Mouse (Mus musculus) layer of hippocampus, adult 18-20 months (tissue): ENCODE measurements around the gene Tmem259. TPM values are rescaled to one million over a fixed set of nuclear protein-coding genes. Genes with fewer than 3 reads are reported as not detected.

ENCODE experiments used
- DNase-seq, 2 experiments: peaks; one replicate each; pipeline ENCODE4 v3.0.0; 2022; ENCODE audit warnings: low spot score in 2 of 2
- long read RNA-seq: library from polyadenylated mRNA; stranded (forward); transcript quantifications from one replicate; pipeline ENCODE4 v2.0.0, GENCODE M21; 2021
- total RNA-seq, 2 experiments: library from RNA; stranded (reverse); gene quantifications; 2 replicates each; pipeline ENCODE4 v1.2.3; 2021

Gene Tmem259
- 100 to 1,000 TPM; 118 to 123 TPM for total RNA-seq
- long read RNA-seq, transcript Tmem259-202 (10 exons, 1,767 nt): minor isoform, 8 of 53 reads
- long read RNA-seq, transcript Tmem259-201 (11 exons, 2,225 nt): major isoform, 34 of 53 reads
- long read RNA-seq, partial matches to known transcripts: 2 of 53 reads
- long read RNA-seq, other reads (novel, unspliced or antisense): 9 of 53 reads

DNA sequence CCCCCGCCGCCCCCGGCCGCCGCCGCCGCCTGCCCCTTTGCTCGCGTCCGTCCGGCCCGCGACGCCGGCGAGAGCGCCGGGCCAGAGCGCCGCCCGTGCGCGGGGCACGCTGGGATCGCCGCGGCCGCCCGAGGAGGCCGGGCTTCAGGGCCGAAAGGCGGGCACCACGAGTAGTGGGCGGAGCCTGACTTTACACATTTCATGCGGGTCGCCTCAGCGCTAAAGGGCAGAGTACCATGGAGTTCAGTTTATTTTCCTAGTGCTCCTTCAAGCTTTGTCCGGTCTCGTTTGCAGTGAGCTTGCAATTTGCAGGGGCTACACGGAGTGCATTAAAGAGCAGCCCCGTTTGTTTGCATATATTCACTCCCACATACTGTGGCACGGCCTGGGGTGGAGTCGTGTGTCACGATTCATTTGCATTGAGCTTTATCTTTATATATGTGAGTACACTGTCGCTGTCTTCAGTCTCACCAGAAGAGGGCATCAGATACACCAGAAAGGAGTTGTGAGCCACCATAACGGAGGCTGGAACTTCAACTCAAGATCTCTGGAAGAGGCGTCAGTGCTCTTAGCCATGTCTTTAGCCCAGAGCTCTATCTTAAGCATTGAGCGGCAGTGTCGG is at the start of gene Tmem259:
Gene Tmem259 (minus strand): TSS at position 136 of the 622 bp plus-strand sequence.
- DNase-seq: peak; percentile 78 to 88

DNA sequence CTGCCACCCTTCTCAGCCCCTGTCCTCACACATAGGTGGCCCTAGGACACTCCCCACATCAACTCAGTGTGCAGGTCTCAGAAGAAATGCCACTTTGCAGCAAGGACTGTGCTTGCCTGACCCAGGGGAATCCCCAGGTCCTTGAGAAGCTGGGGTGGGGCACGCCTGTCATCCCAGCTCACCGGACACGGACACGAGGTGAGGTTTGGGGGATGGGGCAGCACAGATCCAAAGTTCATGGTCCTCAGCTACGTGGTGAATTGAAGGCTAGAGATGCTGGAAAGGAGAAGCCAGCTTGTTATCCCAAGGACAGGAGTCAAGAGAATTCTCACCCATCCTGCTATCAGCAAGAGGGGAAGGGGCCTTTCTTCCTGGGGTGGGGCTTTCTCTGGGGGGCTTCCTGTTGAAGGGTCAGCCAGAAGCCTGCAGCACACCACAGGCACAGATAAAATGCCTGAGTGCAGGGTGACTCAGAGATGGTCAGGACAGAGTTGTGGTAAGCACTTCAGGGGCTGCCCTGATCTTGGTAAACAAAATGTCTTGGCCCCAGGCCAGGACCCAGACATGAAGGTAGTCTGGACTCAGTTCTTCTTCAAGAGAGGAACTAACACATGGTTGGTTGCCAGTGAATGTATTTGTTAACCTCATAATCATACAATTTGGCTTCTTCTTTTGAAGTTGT is 48.8 kb upstream of the Tmem259 start:
- DNase-seq: no peak

DNA sequence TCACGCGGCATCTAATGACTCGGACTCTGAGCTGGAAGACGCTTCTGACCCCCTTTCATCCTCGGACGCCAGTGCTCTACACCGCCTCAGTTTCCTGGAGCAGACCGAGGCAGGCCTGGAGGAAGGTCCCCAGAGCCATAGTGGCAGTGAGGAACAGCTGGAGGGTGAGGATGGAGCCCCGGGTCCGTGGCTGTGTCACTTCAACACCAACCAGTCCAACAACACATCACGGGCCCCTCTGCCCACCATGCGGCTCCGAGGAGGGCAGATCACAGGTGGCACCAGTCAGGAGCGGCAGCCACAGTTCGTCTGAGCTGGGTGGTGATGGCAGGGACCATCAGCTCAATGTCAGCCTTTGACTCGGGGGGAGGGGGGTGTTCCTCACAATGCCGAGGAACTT is 46.6 kb upstream of the Tmem259 start:
- DNase-seq: no peak

DNA sequence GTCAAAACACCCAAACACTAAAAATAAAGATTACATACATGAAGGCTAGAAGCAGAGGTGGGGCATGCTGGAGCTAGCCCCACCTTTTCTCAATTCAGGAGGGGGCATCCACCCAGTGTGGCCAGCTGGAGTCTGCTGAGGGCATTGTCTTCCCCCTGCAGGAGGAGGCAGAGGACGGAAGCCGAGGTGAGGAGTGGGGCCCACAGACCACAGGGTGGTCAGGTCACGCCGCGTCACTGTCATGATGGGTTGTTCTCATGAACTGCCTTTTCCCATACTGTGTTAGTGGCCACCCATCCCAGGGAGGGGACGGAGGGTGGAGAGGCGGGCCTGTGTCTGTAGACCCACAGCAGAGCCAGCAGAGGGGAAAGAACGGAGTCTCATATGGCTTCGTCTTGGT is 46.1 kb upstream of the Tmem259 start:
- no peak for DNase-seq

DNA sequence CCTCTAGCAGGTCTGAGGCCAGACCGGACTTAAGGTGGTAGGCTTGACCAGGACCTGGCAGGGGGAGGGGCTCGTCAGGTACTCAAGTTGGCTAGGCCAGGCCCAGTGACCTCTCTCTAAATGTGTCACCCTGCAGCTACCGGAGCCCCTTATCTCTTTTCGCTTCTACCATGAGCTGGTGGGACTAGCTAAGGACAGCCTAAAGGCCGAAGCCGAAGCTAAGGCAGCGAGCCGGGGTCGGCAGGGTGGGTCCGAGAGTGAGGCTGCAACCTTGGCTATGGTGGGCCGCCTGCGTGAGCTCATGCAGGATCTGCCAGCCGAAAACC is 44.4 kb upstream of the Tmem259 start:
- no peak for DNase-seq

DNA sequence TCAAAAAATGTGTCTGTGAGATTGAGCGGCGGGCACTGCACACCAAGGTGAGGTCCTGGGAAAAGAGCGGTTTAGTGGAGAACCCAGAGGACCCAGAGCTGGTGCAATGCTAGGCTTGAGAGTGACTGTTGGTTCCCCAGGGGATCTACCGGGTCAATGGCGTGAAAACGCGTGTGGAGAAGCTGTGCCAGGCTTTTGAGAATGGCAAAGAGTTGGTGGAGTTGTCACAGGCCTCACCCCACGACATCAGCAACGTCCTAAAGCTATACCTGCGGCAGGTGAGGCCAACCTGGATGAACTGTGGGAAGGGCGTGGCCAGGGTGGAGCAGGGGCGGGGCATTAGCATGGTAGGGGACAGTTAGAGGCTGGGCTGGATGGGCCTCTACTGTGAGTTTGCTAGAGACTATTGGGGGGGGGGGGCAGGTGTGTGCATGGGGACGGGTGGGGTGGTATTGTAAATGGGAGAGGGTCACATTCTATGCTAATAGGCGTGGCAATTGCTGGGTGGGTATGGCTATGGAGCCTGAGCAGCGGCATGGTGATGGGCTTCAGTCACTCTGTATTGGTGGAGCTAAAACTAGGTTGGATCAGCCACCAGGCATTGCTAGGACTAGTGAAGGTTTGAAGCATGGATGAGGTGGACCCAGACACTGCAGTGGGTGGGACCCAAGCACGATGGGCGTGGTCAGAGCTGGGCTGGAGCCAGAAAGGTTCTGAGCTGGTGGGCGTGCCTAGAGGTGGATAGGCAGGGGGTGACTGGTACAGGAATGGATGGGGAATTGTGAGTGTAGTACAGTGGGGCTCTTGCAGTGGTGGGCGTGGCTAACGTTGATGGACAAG is 43.8 kb upstream of the Tmem259 start:
- DNase-seq: no peak

DNA sequence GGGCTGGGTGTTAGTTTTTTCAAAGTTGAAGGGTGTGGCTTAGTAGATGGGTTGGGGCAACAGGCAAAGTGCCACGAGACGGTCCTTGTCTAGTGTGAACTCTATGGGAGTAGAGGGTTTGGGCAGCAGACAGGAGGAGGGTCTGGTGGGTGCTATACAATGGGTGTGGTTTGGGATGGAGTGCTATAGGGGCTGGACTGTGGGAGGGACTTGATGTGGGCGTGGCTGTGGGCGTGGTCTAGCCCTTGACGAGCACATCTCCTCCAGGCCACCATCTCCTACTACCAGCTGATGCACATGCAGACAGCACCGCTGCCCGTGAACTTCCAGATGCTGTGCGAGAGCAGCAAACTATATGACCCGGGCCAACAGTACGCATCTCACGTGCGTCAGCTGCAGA is 41.8 kb upstream of the Tmem259 start:
- no peak for DNase-seq

DNA sequence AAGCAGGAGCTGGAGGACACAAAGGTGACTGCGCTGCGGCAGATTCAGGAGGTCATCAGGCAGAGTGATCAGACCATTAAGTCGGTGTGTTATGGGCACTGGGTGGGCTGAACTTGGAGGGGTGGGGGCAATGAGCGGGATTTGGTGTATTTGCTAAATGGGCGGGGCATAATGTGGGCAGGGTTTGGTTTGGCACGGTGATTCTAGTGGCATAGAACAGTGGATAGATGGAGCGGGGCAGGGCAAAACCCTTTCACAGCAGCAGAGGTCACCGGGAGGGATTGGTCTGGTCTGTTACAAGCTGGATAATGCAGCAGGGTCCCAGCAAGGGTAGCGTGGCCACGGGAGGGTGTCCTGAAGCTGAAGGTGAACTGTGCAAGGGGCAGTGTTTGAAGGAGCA is 41.3 kb upstream of the Tmem259 start:
- DNase-seq: no peak

DNA sequence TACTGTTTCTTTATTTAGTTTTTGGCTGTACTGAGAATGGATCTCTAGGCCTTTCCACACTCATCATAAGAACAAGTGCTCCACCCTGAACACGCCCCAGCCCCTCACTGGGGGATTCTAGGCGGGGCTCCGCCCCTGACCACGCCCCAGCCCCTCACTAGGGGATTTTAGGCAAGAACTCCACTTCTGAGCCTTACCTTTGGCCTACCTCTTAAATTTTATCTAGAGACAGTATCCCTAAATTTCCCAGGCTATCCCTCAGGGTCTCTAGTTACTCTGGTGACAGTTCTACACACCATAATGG is 40.9 kb upstream of the Tmem259 start:
- DNase-seq: no peak

DNA sequence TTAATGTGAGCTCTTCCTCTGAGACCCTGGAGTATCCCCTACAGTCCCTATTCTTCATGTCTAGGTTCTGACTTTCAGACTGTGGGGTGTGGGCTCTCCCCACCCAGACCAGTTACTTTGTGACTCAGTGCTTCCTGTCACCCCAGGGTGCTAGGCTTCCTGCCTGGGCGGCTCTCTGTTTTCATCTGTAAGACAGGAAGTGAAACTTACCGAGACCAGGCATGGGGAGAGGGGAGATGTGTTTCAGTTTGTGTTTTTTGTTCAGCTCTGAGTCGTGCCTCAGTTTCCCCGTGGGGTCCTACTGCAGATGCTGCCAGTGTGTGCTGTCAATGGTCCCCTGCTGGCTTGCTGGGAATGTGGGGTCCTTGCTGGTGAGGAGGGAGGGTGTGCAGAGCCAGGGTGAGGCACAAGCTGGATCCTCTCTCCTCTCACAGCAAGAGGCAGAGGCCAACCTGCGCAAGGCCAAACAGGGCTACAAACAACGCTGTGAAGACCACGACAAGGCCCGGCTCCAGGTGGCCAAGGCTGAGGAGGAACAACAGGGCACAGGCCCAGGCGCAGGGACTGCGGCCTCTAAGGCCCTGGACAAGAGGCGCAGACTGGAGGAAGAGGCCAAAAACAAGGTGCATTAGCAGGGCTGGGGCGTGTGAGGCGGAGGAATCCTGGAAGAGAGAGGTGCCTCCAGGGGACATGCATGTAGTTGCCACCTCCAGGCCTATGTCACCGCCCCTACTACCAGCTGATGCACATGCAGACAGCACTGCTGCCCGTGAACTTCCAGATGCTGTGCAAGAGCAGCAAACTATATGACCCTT is 40.3 kb upstream of the Tmem259 start:
- no peak for DNase-seq

DNA sequence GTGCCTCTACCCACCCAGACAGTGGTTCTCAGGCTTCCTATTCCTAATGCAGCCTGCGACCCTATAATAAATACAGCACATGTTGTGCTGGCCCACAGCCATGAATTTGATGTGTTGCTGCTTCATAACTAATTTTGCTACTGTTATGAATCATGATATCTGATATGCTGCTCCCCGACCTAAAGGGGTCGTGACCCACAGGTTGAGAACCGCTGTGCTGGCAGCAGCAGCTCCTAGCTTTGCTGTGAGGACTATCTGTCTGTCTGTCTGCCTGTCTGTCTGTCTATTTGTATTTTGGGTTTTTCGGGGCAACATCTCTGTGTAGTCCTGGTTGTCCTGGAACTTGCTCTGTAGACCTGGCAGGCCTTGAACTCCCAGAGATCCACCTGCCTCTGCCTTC is 39.6 kb upstream of the Tmem259 start:
- no peak for DNase-seq

DNA sequence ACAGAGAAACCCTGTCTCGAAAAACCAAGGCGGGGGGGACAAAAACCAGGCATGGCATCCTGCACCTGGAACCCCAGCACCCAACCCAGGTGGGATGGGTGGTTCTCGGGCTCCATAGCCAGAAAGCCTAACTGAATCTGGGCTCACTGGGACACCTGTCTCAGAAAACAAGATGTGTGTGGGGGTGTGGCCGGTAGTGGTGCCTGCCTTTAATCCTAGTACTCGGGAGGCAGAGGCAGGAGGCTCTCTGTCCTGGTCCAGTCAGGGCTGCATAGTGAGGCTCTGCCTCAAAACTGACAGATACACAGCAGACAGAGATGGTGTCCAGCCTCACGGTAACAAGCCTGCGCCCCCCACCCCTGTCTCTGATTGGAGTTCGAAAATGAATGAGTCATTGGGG is 38.7 kb upstream of the Tmem259 start:
- no peak for DNase-seq

DNA sequence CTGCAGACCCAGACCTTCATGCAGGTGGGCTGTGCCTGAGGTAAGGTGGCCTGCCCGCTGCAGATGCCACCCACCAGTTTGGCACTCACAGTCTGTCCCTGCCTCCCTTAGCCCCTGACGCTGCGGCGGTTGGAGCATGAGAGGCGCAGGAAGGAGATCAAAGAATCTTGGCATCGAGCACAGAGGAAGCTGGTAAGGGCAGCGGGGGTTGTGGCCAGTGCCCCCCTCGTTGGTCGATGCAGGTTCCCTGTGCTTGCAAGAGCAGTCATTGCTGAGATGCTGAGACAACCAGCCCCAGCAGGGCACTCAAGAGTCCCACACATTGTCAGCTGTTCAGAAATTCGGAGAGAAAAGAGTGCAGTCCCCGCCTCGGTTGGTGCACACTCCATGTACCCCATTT is 38.0 kb upstream of the Tmem259 start:
- DNase-seq: no peak

DNA sequence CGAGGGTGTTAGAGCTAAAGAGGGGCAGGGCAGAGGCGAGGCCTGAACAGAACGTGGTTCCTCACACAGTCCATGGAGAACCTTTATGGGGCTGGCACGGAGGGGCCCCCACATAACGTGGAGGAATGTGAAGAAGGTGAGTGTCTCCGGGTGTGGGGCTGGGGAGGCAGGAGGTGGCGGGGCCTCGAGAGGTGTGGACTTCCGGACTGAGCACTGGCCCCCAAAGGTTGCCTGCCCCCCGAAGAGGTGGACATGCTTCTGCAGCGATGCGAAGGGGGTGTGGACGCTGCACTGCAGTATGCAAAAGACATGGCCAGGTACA is 37.2 kb upstream of the Tmem259 start:
- DNase-seq: no peak

DNA sequence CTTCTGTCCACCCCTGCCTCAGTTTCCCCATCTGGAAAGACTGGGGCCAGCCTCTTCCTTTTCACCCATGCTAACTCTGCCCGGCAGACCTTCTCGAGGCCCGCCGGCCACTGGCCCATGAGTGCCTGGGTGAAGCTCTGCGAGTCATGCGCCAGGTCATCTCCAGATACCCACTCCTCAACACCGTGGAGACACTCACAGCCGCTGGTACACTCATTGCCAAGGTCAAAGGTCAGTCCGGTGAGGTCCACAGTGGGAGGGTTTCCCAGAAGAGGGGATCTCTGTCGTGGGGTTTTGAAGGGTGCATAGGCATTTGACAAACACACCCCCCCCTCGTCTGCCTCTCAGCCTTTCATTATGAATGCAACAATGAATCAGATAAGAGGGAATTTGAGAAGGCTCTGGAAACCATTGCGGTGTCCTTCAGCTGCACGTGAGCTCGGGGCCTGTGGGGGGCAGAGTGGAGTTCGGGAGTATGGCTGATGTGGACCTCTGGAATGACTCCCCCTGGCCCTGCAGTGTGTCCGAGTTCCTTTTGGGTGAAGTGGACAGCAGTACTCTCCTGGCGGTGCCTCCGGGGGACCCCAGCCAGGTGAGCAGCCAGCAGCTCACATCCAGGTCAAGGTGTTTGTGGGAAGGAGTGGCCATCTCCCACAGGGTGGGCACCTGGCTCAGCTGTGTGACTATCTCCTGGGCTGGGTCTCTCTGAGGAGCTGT is 36.6 kb upstream of the Tmem259 start:
- no peak for DNase-seq

DNA sequence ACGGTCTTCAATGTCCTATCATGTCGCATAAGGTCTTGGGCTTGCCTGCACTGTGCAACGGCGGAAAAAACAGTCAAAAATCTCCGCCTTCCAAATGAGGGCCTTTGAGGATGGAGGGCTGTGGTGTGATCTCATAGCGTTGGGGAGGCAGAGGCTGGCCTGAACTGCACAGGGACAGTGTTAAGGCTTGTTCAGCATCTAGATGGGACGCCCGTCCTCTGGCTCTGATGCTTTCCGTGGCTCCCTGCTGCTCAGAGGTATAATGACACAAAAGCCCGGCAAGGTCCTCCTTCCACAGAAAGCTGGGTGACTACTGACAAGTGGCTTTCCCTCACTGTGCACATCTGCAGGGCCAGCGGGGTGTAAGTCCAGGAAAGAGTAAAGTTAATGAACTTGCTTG is 36.1 kb upstream of the Tmem259 start:
- DNase-seq: no peak

DNA sequence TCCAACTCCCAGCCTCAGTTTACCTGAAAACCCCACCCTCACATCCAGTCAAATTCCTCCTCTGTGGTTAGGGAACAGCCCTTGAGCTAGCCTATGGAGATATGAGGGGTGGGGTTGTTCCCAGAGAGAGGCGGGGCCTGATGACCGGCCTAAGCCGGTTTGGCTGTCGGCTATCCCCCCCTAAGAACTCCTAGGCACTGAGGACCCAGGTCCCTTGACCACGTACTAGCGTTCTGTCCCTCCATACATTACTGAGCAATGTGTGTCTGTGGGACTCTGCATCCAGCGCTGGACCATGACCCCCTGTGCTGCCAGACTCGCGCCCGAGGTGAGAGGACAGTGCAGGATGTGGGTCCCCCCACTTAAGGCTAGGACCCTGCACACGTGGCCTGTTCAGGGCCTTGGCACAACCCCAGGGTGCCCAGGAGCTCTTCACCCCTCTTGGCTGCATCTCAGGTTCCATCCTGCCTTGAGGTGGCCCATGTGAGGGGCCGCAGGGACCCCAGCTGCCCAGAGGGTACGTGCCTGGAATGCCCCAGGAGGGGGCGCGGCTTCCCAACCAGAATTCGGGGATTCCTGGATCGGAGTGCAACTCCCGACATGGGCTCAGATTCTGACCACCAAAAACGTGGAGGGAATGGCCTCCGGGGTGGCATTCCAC is 35.5 kb upstream of the Tmem259 start:
- no peak for DNase-seq

DNA sequence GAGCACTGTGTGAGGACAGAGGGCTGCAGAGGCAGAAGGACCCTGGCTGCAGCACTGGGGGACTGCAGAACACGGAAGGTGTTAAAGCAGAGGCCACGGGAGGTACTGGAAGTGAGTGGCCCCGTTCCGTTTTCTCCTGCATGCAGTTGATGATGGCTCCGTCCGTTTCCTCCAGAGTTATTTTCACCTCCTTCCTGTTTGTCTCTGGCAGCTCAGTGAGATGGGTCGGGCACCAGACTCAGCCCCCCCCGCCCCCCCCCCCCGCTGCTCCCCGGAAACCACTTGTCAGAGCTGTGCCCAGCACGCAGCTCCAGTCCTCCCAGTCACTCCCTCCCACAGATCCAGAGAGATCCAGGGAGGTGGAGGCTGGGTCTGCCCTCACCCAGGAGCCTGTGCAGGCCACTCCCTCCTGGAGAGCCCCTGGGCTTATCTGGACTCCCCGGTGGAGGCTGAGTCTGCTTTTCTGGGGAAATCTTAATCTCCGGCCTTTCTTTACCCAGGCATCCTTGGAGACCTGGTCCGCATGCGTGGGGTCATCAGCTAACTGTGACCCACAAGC is 34.7 kb upstream of the Tmem259 start:
- no peak for DNase-seq

DNA sequence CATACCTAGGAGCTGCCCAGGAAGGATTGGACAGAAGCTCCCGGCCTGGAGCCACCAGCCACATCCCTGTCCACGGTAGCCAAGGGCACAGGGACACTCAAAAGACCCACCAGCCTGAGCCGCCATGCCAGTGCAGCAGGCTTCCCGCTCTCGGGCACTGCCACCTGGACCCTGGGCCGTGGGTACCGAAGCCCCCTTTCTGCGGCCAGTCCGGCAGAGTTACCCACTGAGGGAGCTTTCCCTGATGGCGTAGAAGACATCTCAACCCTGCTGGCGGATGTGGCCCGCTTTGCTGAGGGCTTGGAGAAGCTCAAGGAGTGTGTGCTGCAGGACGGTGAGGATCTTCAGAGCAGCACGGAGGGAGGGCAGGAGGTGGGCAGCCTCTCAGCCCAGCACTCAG is 33.6 kb upstream of the Tmem259 start:
- DNase-seq: no peak

DNA sequence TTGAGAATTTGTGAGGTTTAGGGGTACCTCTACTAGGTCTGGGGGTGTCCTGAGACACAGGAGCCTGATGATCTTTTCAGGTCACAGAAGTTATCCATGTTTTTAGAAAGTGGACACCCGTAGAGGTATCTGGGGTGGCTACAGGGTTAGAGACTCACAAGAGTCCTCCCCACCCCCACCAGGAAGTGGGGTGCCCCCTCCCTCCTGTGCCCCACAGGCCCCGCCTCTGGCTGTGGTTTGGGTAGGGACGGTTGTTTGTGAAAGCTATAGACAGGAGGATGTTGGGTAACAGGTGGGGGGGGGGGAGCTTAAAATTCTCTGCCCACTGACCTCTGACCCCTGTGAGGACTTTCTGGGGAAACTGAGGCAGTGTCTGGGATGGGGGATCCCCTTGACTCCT is 33.2 kb upstream of the Tmem259 start:
- DNase-seq: no peak
